In genomic region chr7:125539351-125539750, GRCm38 (mm10) we compare ENCODE assay signal across 17 mouse cellular contexts. TPM values are rescaled to one million over a fixed set of nuclear protein-coding genes. Genes with fewer than 3 reads are reported as not detected.
DNase-seq lines count a peak whose midpoint lies in the region.
"Had no signal": no experiment of that assay in that cellular context is flagged by ENCODE, and none has a peak within 500 bp of the region (broad histone marks: within the 10 kb centered on the region; RNA-seq: fewer than 3 reads in every experiment).

No protein-coding gene starts in this region.

- intact Hi-C loops in heart, postnatal 10 days (cut with DNase I), result no loop called here

- DNase-seq in heart, adult 11 months, result peak; percentile 55
- no peak for DNase-seq in heart, postnatal 10 days
- DNase-seq in Muller cell, postnatal 12 days (ENCODE audit: inconsistent ontology term), result peak; percentile 83
- peak; percentile 93 for DNase-seq in fibroblast of lung, adult 2 months (ENCODE audit: low read depth)
- no peak for DNase-seq in adrenal gland, adult 18-20 months (ENCODE audit: low spot score in 2 of 2)
- no peak for DNase-seq in T-cell, adult 2 months (ENCODE audit: low spot score)
- no peak for DNase-seq in cerebellum, adult 8-10 months
- DNase-seq: adrenal gland, postnatal 25 days; cerebellum, adult 18-20 months; cerebellum, postnatal 14 days; kidney, adult 9 months; kidney, postnatal 14 days; layer of hippocampus, adult 9-11 months; lung, postnatal 36 days; midbrain, embryonic 14.5 days; spleen, adult 18-20 months; thymus, postnatal 14 days had no signal

RNA-seq across cellular contexts. Expression of gene Il4ra, which starts 12.6 kb away (rescaled TPM):
- total RNA-seq in heart, postnatal 10 days (2021), result 10 to 100 TPM; 25.1 to 29.6 TPM
- total RNA-seq in adrenal gland, adult 18-20 months (2021), result 100 to 1,000 TPM in 1 of 2 experiments, 10 to 100 TPM in 1; 39.6 to 199 TPM

RNA-seq across cellular contexts. Expression of gene Nsmce1, which starts 48.0 kb away (rescaled TPM):
- total RNA-seq in heart, postnatal 10 days (2021), result 10 to 100 TPM; 43.6 to 45.8 TPM
- 10 to 100 TPM; 28.7 to 36.5 TPM for total RNA-seq in adrenal gland, adult 18-20 months (2021)

Comparison
In these comparisons a context has a peak if more than half of its experiments do, and no peak if none do; other contexts are left out.
1. DNase-seq: peak in heart, adult 11 months (single experiment), Muller cell, postnatal 12 days (single experiment) and fibroblast of lung, adult 2 months (single experiment); none in heart, postnatal 10 days (0 of 2), adrenal gland, adult 18-20 months (0 of 2), T-cell, adult 2 months (single experiment) and cerebellum, adult 8-10 months (single experiment).